Mouse (Mus musculus): ENCODE results near the gene Osbp2. TPM values are rescaled to one million over a fixed set of nuclear protein-coding genes. Genes with fewer than 3 reads are reported as not detected.

Gene Osbp2
- polyA plus RNA-seq, 1 experiment: 0.31 TPM

DNA sequence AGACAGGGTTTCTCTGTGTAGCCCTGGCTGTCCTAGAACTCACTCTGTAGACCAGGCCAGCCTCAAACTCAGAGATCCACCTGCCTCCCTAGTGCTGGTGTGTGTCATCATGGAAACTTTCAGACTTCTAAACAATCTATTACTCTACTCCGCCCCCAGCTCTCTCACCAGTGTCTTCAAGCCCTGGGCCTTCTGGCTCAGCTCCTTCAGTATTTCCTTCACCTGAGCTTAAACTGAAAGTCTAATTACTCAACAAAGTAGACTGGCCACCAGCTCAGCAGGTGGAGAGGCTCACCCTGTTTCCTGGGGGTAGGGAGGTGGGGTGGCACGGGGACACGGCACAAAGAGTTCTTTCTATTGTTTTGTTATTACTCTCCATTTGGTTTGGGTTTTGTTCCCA is 38.8 kb upstream of the Osbp2 start:
- Histone ChIP-seq H3K36me3 (replicated peaks; ENCODE audit: low read length) (peaks cover 50% of the 10 kb centered on the region), H3K9me3 (no peaks in the 10 kb centered on the region), H3K4me3 (replicated peaks) (no peak overlapping the region), H3K4me1 (peaks cover 18% of the 10 kb centered on the region), H3K27me3 (replicated peaks) (peaks cover 7% of the 10 kb centered on the region)
- no peak for TF ChIP-seq FLI1 (IDR thresholded peaks at IDR 0.05; ENCODE audit: low read length)
- no peak for TF ChIP-seq GATA1 (IDR thresholded peaks at IDR 0.05; ENCODE audit: borderline replicate concordance, low read length)

DNA sequence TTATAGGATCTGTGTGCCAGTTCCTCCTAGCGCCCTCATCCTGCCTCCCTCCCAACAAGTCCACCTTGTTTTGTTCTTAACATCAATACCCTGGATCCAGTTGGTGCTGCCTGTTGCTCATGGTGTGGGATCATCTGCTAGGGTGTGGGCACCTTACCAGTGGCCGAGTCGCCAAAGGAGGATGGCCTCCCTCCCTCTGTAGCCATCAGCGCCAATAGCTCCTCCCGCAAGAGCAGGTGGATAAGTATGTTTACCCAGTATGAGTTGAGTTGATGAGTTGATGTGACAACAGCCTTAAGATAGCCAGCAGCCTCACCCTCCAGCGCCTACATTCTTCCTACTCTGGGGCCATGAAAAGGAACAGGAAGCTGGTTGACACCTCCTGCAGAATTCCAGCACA is 36.6 kb upstream of the Osbp2 start:
- no peaks in the 10 kb centered on the region for H3K9me3 ChIP-seq
- peaks cover 19% of the 10 kb centered on the region for H3K27me3 ChIP-seq (replicated peaks)
- H3K36me3 ChIP-seq (replicated peaks; ENCODE audit: low read length): peaks cover 40% of the 10 kb centered on the region
- TF ChIP-seq FLI1 (IDR thresholded peaks at IDR 0.05; ENCODE audit: low read length): no peak
- TF ChIP-seq GATA1 (IDR thresholded peaks at IDR 0.05; ENCODE audit: borderline replicate concordance, low read length): no peak
- peak overlapping the region; percentile 19 for H3K4me3 ChIP-seq (replicated peaks)
- peaks cover 18% of the 10 kb centered on the region for H3K4me1 ChIP-seq

DNA sequence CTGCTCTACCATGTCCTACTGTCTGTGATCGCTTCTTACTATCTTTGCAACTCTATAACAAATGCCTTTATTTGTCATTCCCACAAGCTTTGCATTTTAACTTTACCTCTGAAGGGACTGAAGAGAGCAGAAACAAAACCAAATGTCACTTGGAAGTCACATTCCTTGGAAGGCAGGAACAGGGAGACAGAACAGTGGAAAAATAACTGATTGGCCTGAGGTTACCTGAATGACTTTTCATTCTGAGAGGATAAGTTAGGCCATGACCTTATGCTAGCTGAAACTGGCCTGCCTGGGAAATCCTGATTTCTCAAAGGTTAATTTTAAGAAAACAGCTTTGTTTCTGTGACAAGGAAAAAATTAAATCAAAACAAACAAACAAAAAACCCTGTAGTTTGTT is 32.2 kb upstream of the Osbp2 start:
- no peak for TF ChIP-seq GATA1 (IDR thresholded peaks at IDR 0.05; ENCODE audit: borderline replicate concordance, low read length)
- TF ChIP-seq FLI1 (IDR thresholded peaks at IDR 0.05; ENCODE audit: low read length): no peak
- Histone ChIP-seq H3K4me3 (replicated peaks) (peak overlapping the region; percentile 91), H3K36me3 (replicated peaks; ENCODE audit: low read length) (peaks cover 27% of the 10 kb centered on the region), H3K27me3 (replicated peaks) (peaks cover 34% of the 10 kb centered on the region), H3K9me3 (no peaks in the 10 kb centered on the region), H3K4me1 (peaks cover 22% of the 10 kb centered on the region)

DNA sequence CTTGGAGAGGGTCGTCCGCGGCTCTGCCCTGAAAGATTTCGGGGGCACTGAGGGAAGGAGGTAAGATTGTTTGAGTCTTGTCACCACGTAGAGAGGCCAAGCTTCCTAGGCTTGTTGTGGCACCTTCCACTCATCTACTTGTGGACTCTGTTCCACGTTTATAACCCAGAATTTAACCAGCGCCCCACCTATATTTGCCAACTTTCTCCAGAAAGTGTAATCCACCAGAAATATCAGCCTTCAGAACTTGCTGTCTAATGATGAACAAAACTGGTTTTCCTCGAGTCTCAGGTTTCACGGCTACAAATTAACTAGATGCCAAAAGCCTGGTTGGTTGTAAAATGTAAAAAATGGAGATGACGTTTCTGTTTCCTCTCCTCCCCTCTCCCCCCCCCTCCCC is 31.8 kb upstream of the Osbp2 start:
- Histone ChIP-seq H3K4me3 (replicated peaks) (peak overlapping the region; percentile 91), H3K9me3 (no peaks in the 10 kb centered on the region), H3K36me3 (replicated peaks; ENCODE audit: low read length) (peaks cover 27% of the 10 kb centered on the region)

DNA sequence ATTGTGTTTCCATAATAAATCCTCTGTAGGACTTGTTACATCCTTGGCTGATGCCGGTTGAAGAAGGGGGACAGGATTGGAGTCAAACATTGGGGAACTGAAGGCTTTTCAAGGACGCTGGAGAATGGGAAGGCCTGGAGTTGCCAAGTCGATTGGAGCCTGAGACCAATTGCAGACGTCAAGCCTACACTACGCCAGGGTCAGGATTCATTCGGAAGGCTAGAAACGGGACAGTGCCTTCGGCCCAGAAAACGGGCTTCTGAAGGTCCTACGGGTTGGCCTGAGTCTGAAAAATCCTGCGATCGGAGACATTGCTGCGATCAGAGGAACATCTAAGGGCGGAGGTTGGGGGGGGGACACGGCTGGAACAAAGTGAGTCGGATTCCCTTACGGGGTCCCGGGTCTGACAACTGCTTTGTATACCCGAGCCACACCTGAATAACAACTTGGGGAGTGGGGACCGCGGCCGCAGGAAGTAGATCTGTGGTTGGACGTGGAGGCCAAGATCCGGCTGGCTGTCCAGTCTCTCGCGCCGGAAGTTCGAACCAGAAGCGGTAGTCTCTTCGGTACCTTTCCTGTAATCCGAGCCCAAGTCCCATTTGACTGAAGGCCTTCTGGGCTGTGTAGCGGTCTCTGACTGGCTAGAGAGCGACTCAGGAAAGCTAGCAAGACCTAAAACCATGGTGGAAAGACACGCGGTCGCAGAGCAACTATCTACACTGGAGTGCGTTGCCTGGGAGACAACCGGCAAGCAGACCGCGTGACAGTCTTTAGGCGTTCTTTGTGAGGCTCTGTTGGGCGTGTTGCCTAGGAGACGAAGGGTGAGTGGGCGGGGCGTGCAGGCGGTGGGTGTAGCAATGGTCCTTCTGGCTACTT is 30.9 kb upstream of the Osbp2 start, which contains the start of the genes 4921536K21Rik and Dusp18:
Gene 4921536K21Rik (minus strand): TSS at position 693 of the 876 bp plus-strand sequence.
Gene Dusp18 (plus strand): TSS at position 835 of the 876 bp plus-strand sequence.
- H3K9me3 ChIP-seq: no peaks in the 10 kb centered on the region
- H3K4me1 ChIP-seq: peaks cover 16% of the 10 kb centered on the region
- peak within 1 kb of the TSS; percentile 91 for H3K4me3 ChIP-seq (replicated peaks)
- peaks cover 27% of the 10 kb centered on the region for H3K36me3 ChIP-seq (replicated peaks; ENCODE audit: low read length)
- peak; percentile 94 for TF ChIP-seq GATA1 (IDR thresholded peaks at IDR 0.05; ENCODE audit: borderline replicate concordance, low read length)
- TF ChIP-seq FLI1 (IDR thresholded peaks at IDR 0.05; ENCODE audit: low read length): no peak
- H3K27me3 ChIP-seq (replicated peaks): peaks cover 43% of the 10 kb centered on the region

More for the DNA sequence above, 31.8 kb upstream of the Osbp2 start:
- Histone ChIP-seq H3K4me1 (peaks cover 22% of the 10 kb centered on the region), H3K27me3 (replicated peaks) (peaks cover 37% of the 10 kb centered on the region)
- TF ChIP-seq FLI1 (IDR thresholded peaks at IDR 0.05; ENCODE audit: low read length) (no peak), GATA1 (IDR thresholded peaks at IDR 0.05; ENCODE audit: borderline replicate concordance, low read length) (no peak)

DNA sequence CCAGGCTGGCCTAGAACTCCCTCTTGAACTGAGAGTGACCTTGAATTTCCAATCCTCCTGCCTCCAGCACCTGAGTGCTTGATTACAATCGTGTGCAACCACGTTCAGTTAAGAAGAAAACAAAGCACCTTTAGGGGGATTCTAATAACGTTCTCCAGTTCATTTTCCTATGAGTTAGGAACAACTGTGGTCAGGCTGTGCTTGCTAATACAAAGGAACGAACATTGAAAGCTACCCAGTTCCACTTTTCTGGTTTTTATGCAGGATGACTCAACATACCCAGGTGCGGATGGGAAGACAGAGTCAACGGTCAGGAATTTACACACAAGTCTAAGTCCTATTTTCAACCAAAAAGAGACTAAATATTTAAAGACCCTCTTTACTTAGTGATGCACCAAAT is 30.3 kb upstream of the Osbp2 start:
- no peaks in the 10 kb centered on the region for H3K9me3 ChIP-seq
- TF ChIP-seq FLI1 (IDR thresholded peaks at IDR 0.05; ENCODE audit: low read length) (no peak), GATA1 (IDR thresholded peaks at IDR 0.05; ENCODE audit: borderline replicate concordance, low read length) (no peak)
- H3K4me1 ChIP-seq: peaks cover 16% of the 10 kb centered on the region
- peaks cover 27% of the 10 kb centered on the region for H3K36me3 ChIP-seq (replicated peaks; ENCODE audit: low read length)
- H3K4me3 ChIP-seq (replicated peaks): no peak overlapping the region
- peaks cover 45% of the 10 kb centered on the region for H3K27me3 ChIP-seq (replicated peaks)

DNA sequence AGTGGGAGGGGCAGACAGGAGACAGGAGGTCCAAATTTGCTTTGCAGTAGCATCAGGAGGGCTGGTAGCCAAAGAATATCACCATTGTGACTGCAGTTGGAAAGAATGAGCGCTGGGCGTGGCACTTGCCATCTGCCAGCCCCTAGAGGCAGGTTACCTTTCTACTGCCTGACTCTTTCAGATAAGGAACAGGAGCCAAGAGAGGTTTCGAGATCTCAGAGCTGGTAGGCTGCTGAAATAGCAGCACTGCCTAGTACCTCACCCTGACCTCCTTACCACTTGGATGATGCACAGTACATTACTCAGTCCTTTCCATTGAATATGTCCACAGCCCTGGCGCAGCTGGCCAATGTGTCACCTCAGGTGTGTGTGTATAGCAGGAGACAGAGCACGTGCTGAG is 23.6 kb upstream of the Osbp2 start:
- Histone ChIP-seq H3K36me3 (replicated peaks; ENCODE audit: low read length) (no peaks in the 10 kb centered on the region), H3K9me3 (no peaks in the 10 kb centered on the region), H3K27me3 (replicated peaks) (peaks cover 44% of the 10 kb centered on the region), H3K4me3 (replicated peaks) (no peak overlapping the region), H3K4me1 (peaks cover 9% of the 10 kb centered on the region)
- no peak for TF ChIP-seq GATA1 (IDR thresholded peaks at IDR 0.05; ENCODE audit: borderline replicate concordance, low read length)
- no peak for TF ChIP-seq FLI1 (IDR thresholded peaks at IDR 0.05; ENCODE audit: low read length)

DNA sequence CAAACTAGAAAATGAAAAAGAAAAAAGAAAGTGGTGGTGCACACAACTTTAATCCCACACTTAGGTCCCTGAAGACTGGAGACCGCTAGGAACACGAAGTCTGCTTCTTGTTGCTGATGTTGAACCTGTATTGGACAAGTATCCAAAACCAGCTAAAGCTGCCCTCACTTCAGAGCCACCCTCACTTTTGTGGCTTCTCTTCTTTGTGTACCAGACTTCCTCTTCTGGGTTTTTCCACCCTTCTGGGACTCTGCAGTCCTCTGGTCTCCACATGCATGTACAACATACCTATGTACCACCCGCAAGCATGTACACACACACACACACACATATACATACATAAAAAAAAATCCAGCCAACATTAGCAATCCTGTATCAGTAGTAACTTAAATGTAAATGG is 20.0 kb upstream of the Osbp2 start:
- H3K36me3 ChIP-seq (replicated peaks; ENCODE audit: low read length): no peaks in the 10 kb centered on the region
- no peaks in the 10 kb centered on the region for H3K9me3 ChIP-seq
- TF ChIP-seq GATA1 (IDR thresholded peaks at IDR 0.05; ENCODE audit: borderline replicate concordance, low read length): no peak
- TF ChIP-seq FLI1 (IDR thresholded peaks at IDR 0.05; ENCODE audit: low read length): no peak
- H3K27me3 ChIP-seq (replicated peaks): peaks cover 48% of the 10 kb centered on the region
- H3K4me3 ChIP-seq (replicated peaks): no peak overlapping the region
- peaks cover 10% of the 10 kb centered on the region for H3K4me1 ChIP-seq

DNA sequence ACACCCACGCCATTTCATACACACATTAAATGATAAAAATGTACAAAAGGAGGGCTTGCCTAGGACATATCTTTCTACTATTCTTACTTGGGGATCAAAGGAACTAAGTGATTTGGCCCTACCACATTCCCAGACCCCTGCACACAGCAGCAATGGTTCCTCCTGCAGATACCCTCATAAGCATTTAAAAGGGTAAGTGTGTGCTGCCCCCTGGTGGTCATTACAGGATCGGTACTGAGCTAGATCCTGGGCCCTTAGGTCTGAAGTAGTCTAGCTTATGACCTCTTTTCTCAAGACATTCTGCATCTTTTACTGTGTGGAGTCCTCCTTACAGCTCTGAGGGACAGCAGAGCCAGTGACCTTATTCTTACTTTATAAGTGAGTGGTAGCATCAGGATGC is 16.1 kb upstream of the Osbp2 start:
- Histone ChIP-seq H3K9me3 (no peaks in the 10 kb centered on the region), H3K27me3 (replicated peaks) (peaks cover 47% of the 10 kb centered on the region), H3K36me3 (replicated peaks; ENCODE audit: low read length) (no peaks in the 10 kb centered on the region), H3K4me1 (peaks cover 9% of the 10 kb centered on the region), H3K4me3 (replicated peaks) (no peak overlapping the region)
- TF ChIP-seq FLI1 (IDR thresholded peaks at IDR 0.05; ENCODE audit: low read length) (no peak), GATA1 (IDR thresholded peaks at IDR 0.05; ENCODE audit: borderline replicate concordance, low read length) (no peak)

DNA sequence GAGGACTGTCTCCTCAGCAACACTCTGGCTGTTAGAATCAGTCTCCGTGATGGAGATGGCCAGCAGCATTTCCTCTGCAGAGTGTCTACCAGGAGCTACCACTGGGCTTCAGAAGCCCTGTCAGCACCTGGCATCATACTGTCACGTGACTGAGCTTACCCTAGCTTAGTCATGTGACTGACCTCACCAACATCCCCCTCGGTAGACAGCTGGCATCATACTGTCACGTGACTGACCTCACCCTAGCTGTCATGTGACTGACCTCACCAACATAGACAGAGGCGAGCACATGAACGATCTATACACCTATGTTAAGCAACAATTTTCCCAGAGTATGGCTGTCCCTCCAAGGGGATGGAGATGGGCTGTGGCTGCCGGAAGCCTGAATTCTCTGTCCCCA is 15.0 kb upstream of the Osbp2 start:
- peak overlapping the region; percentile 21 for H3K4me3 ChIP-seq (replicated peaks)
- peaks cover 5% of the 10 kb centered on the region for H3K4me1 ChIP-seq
- peaks cover 46% of the 10 kb centered on the region for H3K27me3 ChIP-seq (replicated peaks)
- no peak for TF ChIP-seq FLI1 (IDR thresholded peaks at IDR 0.05; ENCODE audit: low read length)
- no peak for TF ChIP-seq GATA1 (IDR thresholded peaks at IDR 0.05; ENCODE audit: borderline replicate concordance, low read length)
- no peaks in the 10 kb centered on the region for H3K36me3 ChIP-seq (replicated peaks; ENCODE audit: low read length)
- H3K9me3 ChIP-seq: no peaks in the 10 kb centered on the region
